Mouse (Mus musculus) ES-E14 (cell line): ENCODE data around the gene Nup88.

Experiments used
- HCFC1 ChIP-seq: IDR thresholded peaks from 2 replicates; pipeline ENCODE4 v1.6.1; 2012; ENCODE audit warnings: low read length, inconsistent platforms, borderline replicate concordance; ENCODE audit not compliant: insufficient read depth
- MAFK ChIP-seq: IDR thresholded peaks from 2 replicates; pipeline ENCODE4 v1.6.1; 2014; ENCODE audit warnings: mild to moderate bottlenecking, low read depth, low read length, inconsistent platforms; ENCODE audit not compliant: insufficient read depth
- ZNF384 ChIP-seq: IDR thresholded peaks from 2 replicates; pipeline ENCODE4 v1.6.1; 2012; ENCODE audit warnings: low read depth, low read length, inconsistent platforms

DNA sequence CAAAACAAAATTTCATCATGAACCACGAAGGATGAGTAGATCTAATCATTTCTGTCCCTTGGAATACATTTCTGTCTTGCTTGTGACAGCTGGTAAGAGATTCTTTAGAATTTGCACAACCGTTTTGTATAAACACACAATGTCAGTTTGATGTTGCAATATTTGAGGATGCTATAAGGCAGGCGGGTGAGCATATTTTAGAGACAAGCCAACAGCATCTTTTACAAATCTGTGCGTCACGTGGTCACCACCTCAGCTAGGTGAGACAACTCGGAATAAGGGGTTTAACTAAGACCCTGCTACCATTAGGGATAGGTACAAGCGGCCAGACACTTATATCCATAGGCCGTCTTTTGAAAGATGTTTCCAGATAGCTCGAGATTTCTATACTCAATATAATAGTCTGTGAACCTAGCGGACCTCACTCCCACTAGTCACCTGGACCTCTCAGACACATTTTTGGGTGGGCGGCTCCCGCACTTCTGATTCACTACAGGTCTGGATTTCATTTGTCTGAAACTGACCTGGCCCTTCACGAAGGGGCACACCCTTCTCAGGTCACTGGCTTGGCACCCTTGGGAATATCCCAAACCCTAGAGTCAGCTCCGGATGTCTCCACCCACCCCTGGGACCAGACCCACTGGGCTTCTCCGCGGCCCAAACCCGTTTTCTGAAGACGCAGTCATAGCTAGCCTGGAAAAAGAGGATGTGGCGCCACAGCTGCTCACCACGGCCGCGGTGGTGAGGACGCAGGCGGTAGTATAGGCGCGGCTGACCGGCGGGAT, 48.8 kb upstream of the Nup88 start:
- TF ChIP-seq MAFK (no peak), ZNF384 (no peak), HCFC1 (no peak)
